Mouse (Mus musculus) small intestine, adult 2 months (tissue): ENCODE data around the gene Poll.

Source experiments
- CTCF ChIP-seq: fragments of 200-500 bp; IDR thresholded peaks from 2 replicates; pipeline ENCODE4 v1.5.1; 2012; ENCODE audit warnings: low read depth, mild to moderate bottlenecking, control low read depth, inconsistent platforms, low read length, moderate library complexity, mixed read lengths; ENCODE audit not compliant: insufficient replicate concordance, insufficient read length; ENCODE audit errors: extremely low read depth
- POLR2A ChIP-seq: fragments of 200-500 bp; IDR thresholded peaks from 2 replicates; pipeline ENCODE4 v1.6.1; 2012; ENCODE audit warnings: low read depth, mild to moderate bottlenecking, control low read depth, inconsistent platforms, low read length, moderate library complexity

DNA sequence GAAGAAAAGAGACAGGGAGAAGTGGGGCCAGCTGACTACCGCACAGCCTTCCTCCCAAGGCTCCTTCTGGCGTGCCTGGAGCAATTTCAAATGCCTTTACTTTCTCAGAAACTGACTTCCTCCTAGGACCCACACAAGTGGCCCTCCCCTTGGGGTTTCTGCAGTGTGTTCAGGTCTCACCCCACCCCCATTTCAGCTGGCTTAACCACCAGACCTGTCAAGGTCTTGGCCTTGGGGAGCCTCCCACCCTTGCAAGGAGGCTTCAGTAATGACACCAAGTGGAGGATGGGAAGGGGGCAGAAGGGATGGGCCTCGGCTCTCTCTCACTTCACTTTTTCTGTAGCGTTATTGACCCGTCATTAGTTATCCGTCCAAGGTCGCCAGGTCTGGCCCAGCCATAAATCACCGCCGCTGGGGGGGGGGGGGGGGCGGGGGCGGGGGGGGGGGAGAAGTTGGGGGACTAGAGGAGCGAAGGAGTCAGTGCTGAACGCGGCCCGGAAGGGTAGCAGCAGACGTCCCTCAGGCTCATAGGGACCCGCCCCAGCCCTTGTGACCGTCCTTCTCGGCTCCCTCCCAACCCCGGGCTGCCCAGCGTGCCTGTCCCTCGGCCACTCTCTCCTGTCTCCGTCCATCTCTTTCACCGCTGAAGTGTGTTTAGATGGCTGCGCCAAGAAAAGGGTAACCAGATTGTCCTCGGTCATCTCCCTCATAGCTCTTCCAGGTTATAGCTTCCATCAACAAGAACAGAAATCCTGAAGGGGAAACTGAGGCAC is 16.0 kb downstream of the Poll start:
- TF ChIP-seq CTCF (no peak), POLR2A (no peak)
